Mouse (Mus musculus) brain, embryonic 14.5 days (tissue): ENCODE data around the gene Ptprb.

Experiments
- CTCF ChIP-seq: fragments of 200-500 bp; IDR thresholded peaks from 2 replicates; pipeline ENCODE4 v1.5.1; 2012; ENCODE audit warnings: inconsistent platforms, mild to moderate bottlenecking, moderate library complexity, borderline replicate concordance; ENCODE audit not compliant: insufficient read depth, insufficient read length; ENCODE audit errors: extremely low read depth
- POLR2A ChIP-seq: fragments of 200-500 bp; IDR thresholded peaks from 2 replicates; pipeline ENCODE4 v1.6.1; 2012; ENCODE audit warnings: mild to moderate bottlenecking, inconsistent platforms, borderline replicate concordance; ENCODE audit not compliant: poor library complexity, insufficient read depth, insufficient read length, severe bottlenecking; ENCODE audit errors: extremely low read depth

DNA sequence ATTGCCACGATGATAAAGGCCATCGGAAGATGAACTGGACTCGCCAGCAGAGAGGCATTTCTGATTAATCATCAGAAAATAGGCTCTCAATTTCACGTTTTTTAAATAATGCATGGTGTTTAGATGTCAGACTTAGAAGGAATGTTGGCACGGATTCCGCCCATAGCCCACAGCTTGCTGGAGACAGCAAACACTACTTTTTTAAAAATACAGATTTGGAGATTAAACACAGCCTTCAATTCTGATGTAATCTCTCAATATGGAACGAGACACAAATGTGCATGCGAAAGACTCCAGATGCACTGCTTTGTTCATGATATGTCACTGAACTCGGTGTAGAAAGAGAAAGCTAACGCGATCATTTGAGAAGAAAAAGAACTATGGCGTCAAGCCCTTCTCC is 160.1 kb downstream of the Ptprb start:
- no peak for TF ChIP-seq CTCF
- TF ChIP-seq POLR2A = no peak
